Mouse (Mus musculus): ENCODE results near the gene Dock3. TPM values are rescaled to one million over a fixed set of nuclear protein-coding genes. Genes with fewer than 3 reads are reported as not detected.
A peak's percentile ranks its signal among the peaks of the same experiment; 100 is the strongest.

Dock3 gene
- polyA plus RNA-seq, 2 experiments = 0.11 TPM; not detected in 1

- no peak for DNase-seq (ENCODE audit: low read depth in 3 of 3, low spot score in 3 of 3)
- Histone ChIP-seq H3K9ac (replicated peaks) (no peak overlapping the region), H3K9me3 (ENCODE audit: control insufficient read depth, low read length) (no peaks in the 10 kb centered on the region), H3K4me3 (ENCODE audit: insufficient read depth in 1 of 2, low read depth in 2 of 2, low read length in 2 of 2) (no peak overlapping the region), H3K36me3 (replicated peaks; ENCODE audit: control insufficient read depth, insufficient read depth, low read depth) (no peaks in the 10 kb centered on the region), H3K4me1 (replicated peaks; ENCODE audit: control insufficient read depth in 2 of 2, insufficient read depth in 2 of 2, low read length in 1 of 2) (peaks cover 2 to 31% of the 10 kb centered on the region in 2 experiments; a peak in 3 of 4 replicates), H3K4me2 (ENCODE audit: low read depth) (no peak overlapping the region), H3K27ac (no peak overlapping the region), H3K27me3 (ENCODE audit: control insufficient read depth, insufficient read depth, low read length) (no peaks in the 10 kb centered on the region)
- peak; percentile 59; the same call in 1 of the 2 replicates for ATAC-seq (ENCODE audit: insufficient read depth)
- WGBS (ENCODE audit: insufficient replicate concordance) = 15% methylated on average over 4 of the region's 4 CpGs
- peak; percentile 17; the same call in 1 of the 2 replicates for TF ChIP-seq EP300 (IDR thresholded peaks at IDR 0.05; ENCODE audit: low read depth)
- no peak for TF ChIP-seq CTCF (IDR thresholded peaks at IDR 0.05; ENCODE audit: low read depth)
Observed at GRCm38 (mm10) chr9:107272284-107272683, 40.6 kb upstream of the Dock3 start.

GRCm38 (mm10) chr9:107271177-107271938 is 39.6 kb upstream of the Dock3 start:
- DNase-seq (ENCODE audit: low read depth in 3 of 3, low spot score in 3 of 3) = no peak

DNA sequence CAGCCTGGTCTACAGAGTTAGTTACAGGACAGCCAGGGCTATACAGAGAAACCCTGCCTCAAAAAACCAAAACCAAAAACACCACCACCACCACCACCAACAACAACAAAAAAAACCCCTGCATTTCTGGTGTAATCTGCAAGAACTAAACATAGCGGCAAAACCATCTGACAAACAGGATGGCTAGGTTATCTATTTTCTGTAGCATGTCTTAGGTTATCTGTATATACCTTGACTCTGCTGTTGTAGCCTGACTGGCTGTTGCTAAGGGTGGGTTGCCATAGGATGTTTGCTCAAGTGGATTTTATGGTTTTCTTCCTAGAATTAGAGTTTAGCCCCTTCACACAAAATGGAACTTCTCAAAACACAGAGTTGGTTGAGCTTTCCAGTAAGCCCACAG is 38.1 kb upstream of the Dock3 start:
- Histone ChIP-seq H3K9me3 (ENCODE audit: control insufficient read depth, low read length) (no peaks in the 10 kb centered on the region), H3K4me1 (replicated peaks; ENCODE audit: control insufficient read depth in 2 of 2, insufficient read depth in 2 of 2, low read length in 1 of 2) (peaks cover 2 to 31% of the 10 kb centered on the region in 2 experiments; a peak in 3 of 4 replicates), H3K36me3 (replicated peaks; ENCODE audit: control insufficient read depth, insufficient read depth, low read depth) (no peaks in the 10 kb centered on the region), H3K4me2 (ENCODE audit: low read depth) (no peak overlapping the region), H3K27ac (no peak overlapping the region), H3K9ac (replicated peaks) (no peak overlapping the region), H3K4me3 (ENCODE audit: insufficient read depth in 1 of 2, low read depth in 2 of 2, low read length in 2 of 2) (no peak overlapping the region), H3K27me3 (ENCODE audit: control insufficient read depth, insufficient read depth, low read length) (no peaks in the 10 kb centered on the region)
- DNase-seq (ENCODE audit: low read depth in 3 of 3, low spot score in 3 of 3) (no peak), ATAC-seq (ENCODE audit: insufficient read depth) (no peak)
- TF ChIP-seq EP300 (IDR thresholded peaks at IDR 0.05; ENCODE audit: low read depth) (no peak), CTCF (IDR thresholded peaks at IDR 0.05; ENCODE audit: low read depth) (no peak)
- 41% methylated on average over 1 of the region's 1 CpGs for WGBS (ENCODE audit: insufficient replicate concordance)

More at GRCm38 (mm10) chr9:107271177-107271938, 39.6 kb upstream of the Dock3 start:
- no peak overlapping the region for H3K27ac ChIP-seq
- TF ChIP-seq CTCF (IDR thresholded peaks at IDR 0.05; ENCODE audit: low read depth) (no peak), EP300 (IDR thresholded peaks at IDR 0.05; ENCODE audit: low read depth) (no peak)
- H3K27me3 ChIP-seq (ENCODE audit: control insufficient read depth, insufficient read depth, low read length) = no peaks in the 10 kb centered on the region
- H3K4me3 ChIP-seq (ENCODE audit: insufficient read depth in 1 of 2, low read depth in 2 of 2, low read length in 2 of 2) = no peak overlapping the region
- H3K4me2 ChIP-seq (ENCODE audit: low read depth) = no peak overlapping the region
- H3K4me1 ChIP-seq (replicated peaks; ENCODE audit: control insufficient read depth in 2 of 2, insufficient read depth in 2 of 2, low read length in 1 of 2) = peaks cover 2 to 31% of the 10 kb centered on the region in 2 experiments; a peak in 3 of 4 replicates
- WGBS (ENCODE audit: insufficient replicate concordance) = 46% methylated on average over 7 of the region's 7 CpGs
- no peak for ATAC-seq (ENCODE audit: insufficient read depth)
- no peaks in the 10 kb centered on the region for H3K9me3 ChIP-seq (ENCODE audit: control insufficient read depth, low read length)
- H3K36me3 ChIP-seq (replicated peaks; ENCODE audit: control insufficient read depth, insufficient read depth, low read depth) = no peaks in the 10 kb centered on the region
- no peak overlapping the region for H3K9ac ChIP-seq (replicated peaks)

GRCm38 (mm10) chr9:107267721-107268402 is 36.2 kb upstream of the Dock3 start:
- TF ChIP-seq CTCF (IDR thresholded peaks at IDR 0.05; ENCODE audit: low read depth) (no peak), EP300 (IDR thresholded peaks at IDR 0.05; ENCODE audit: low read depth) (no peak)
- ATAC-seq (ENCODE audit: insufficient read depth) (no peak), DNase-seq (ENCODE audit: low read depth in 3 of 3, low spot score in 3 of 3) (no peak)
- Histone ChIP-seq H3K4me2 (ENCODE audit: low read depth) (no peak overlapping the region), H3K4me1 (replicated peaks; ENCODE audit: control insufficient read depth in 2 of 2, insufficient read depth in 2 of 2, low read length in 1 of 2) (peaks cover 2 to 26% of the 10 kb centered on the region in 2 experiments; a peak in 3 of 4 replicates), H3K36me3 (replicated peaks; ENCODE audit: control insufficient read depth, insufficient read depth, low read depth) (no peaks in the 10 kb centered on the region), H3K27ac (no peak overlapping the region), H3K27me3 (ENCODE audit: control insufficient read depth, insufficient read depth, low read length) (no peaks in the 10 kb centered on the region), H3K9me3 (ENCODE audit: control insufficient read depth, low read length) (no peaks in the 10 kb centered on the region), H3K9ac (replicated peaks) (no peak overlapping the region), H3K4me3 (ENCODE audit: insufficient read depth in 1 of 2, low read depth in 2 of 2, low read length in 2 of 2) (no peak overlapping the region)
- 28% methylated on average over 4 of the region's 4 CpGs for WGBS (ENCODE audit: insufficient replicate concordance)

- ATAC-seq (ENCODE audit: insufficient read depth) (no peak), DNase-seq (ENCODE audit: low read depth in 3 of 3, low spot score in 3 of 3) (no peak)
- Histone ChIP-seq H3K27ac (no peak overlapping the region), H3K36me3 (replicated peaks; ENCODE audit: control insufficient read depth, insufficient read depth, low read depth) (no peaks in the 10 kb centered on the region), H3K9me3 (ENCODE audit: control insufficient read depth, low read length) (no peaks in the 10 kb centered on the region), H3K4me1 (replicated peaks; ENCODE audit: control insufficient read depth in 2 of 2, insufficient read depth in 2 of 2, low read length in 1 of 2) (peaks cover 2 to 20% of the 10 kb centered on the region in 2 experiments; a peak in 3 of 4 replicates), H3K4me2 (ENCODE audit: low read depth) (no peak overlapping the region), H3K9ac (replicated peaks) (no peak overlapping the region), H3K4me3 (ENCODE audit: insufficient read depth in 1 of 2, low read depth in 2 of 2, low read length in 2 of 2) (no peak overlapping the region), H3K27me3 (ENCODE audit: control insufficient read depth, insufficient read depth, low read length) (no peaks in the 10 kb centered on the region)
- WGBS (ENCODE audit: insufficient replicate concordance) = 32% methylated on average over 1 of the region's 1 CpGs
- TF ChIP-seq CTCF (IDR thresholded peaks at IDR 0.05; ENCODE audit: low read depth) (no peak), EP300 (IDR thresholded peaks at IDR 0.05; ENCODE audit: low read depth) (no peak)
Observed at GRCm38 (mm10) chr9:107267028-107267427, 35.3 kb upstream of the Dock3 start.

Measured in liver, embryonic 14.5 days (tissue).